Mouse (Mus musculus) liver, embryonic 14.5 days (tissue): Measurements from ENCODE around the gene Maml1. TPM values are rescaled to one million over a fixed set of nuclear protein-coding genes. Genes with fewer than 3 reads are reported as not detected.
A peak's percentile ranks its signal among the peaks of the same experiment; 100 is the strongest.

Experiments
- ATAC-seq: fragments of 200-750 bp; cut with Nextera tagmentation; 2 replicates; pipeline ENCODE4 v1.8.0; 2017; ENCODE audit warnings: moderate number of reproducible peaks, mild to moderate bottlenecking, moderate library complexity; ENCODE audit not compliant: insufficient read depth
- DNase-seq, 3 experiments: peaks; one replicate each; pipeline ENCODE4 v3.0.0-alpha.2; 2012 to 2013; ENCODE audit warnings: low read depth in 3 of 3, low spot score in 3 of 3
- H3K27ac ChIP-seq: fragments of 300-500 bp; sonication (generic); 2 replicates; pipeline ENCODE4 v1.5.1; 2014; ENCODE audit warnings: moderate library complexity, mild to moderate bottlenecking, control low read depth, inconsistent platforms
- H3K27me3 ChIP-seq: fragments of 300-500 bp; sonication (generic); 2 replicates; pipeline ENCODE4 v1.6.1; 2014; ENCODE audit warnings: mild to moderate bottlenecking, low read length, moderate library complexity; ENCODE audit not compliant: control insufficient read depth, insufficient read depth
- H3K36me3 ChIP-seq: fragments of 300-500 bp; sonication (generic); replicated peaks from 2 replicates; pipeline ENCODE4 v1.6.1; 2014; ENCODE audit warnings: low read depth; ENCODE audit not compliant: control insufficient read depth, insufficient read depth
- H3K4me1 ChIP-seq, 2 experiments: fragments of 200-500 bp in 1 of 2; fragments of 300-500 bp in 1 of 2; sonication (generic) in 1 of 2; replicated peaks; 2 replicates each; pipeline ENCODE4 v1.6.1; 2012 to 2014; ENCODE audit warnings: antibody characterized with exemption in 1 of 2, inconsistent platforms in 1 of 2, low read length in 1 of 2; ENCODE audit not compliant: control insufficient read depth in 2 of 2, insufficient read depth in 2 of 2
- H3K4me2 ChIP-seq: fragments of 300-500 bp; sonication (generic); 2 replicates; pipeline ENCODE4 v1.6.1; 2014; ENCODE audit warnings: low read depth, mild to moderate bottlenecking, control low read depth, moderate library complexity
- H3K4me3 ChIP-seq, 2 experiments: fragments of 200-500 bp in 1 of 2; fragments of 300-500 bp in 1 of 2; sonication (generic) in 1 of 2; 2 replicates each; pipeline ENCODE4 v1.5.1; 2012 to 2014; ENCODE audit warnings: low read depth in 2 of 2, low read length in 2 of 2, mild to moderate bottlenecking in 2 of 2, control low read depth in 1 of 2, inconsistent platforms in 1 of 2, moderate library complexity in 1 of 2; ENCODE audit not compliant: insufficient read depth in 1 of 2
- H3K9ac ChIP-seq: fragments of 300-500 bp; sonication (generic); replicated peaks from 2 replicates; pipeline ENCODE4 v1.6.1; 2014; ENCODE audit warnings: mild to moderate bottlenecking, control low read depth, moderate library complexity
- H3K9me3 ChIP-seq: fragments of 300-500 bp; sonication (generic); 2 replicates; pipeline ENCODE4 v1.6.1; 2016; ENCODE audit warnings: low read length, mixed read lengths; ENCODE audit not compliant: control insufficient read depth
- CTCF ChIP-seq: IDR thresholded peaks from 2 replicates; pipeline ENCODE4 v1.5.1; 2016; ENCODE audit warnings: antibody characterized with exemption, low read depth, control low read depth
- EP300 ChIP-seq: IDR thresholded peaks from 2 replicates; pipeline ENCODE4 v1.6.1; 2016; ENCODE audit warnings: antibody characterized with exemption, low read depth
- WGBS: fragments of 180-500 bp; shearing (Covaris S2); extraction: QIAGEN DNeasy Blood & Tissue Kit; methylation state at CpG from one replicate; pipeline ENCODE4 v1.1.7; 2014; ENCODE audit not compliant: insufficient replicate concordance; 5-methylcytosine and 5-hydroxymethylcytosine counted together
- polyA plus RNA-seq, 2 experiments: library from polyadenylated mRNA; depleted of rRNA in 1 of 2; stranded (reverse) in 1 of 2; unstranded in 1 of 2; fragments of >200 nt; fragmentation: Nextera tagmentation in 1 of 2; extraction: Ambion mirVana in 1 of 2; gene quantifications; 2 replicates each; pipeline versions ENCODE4 v1.2.1 to v1.2.3; 2012 to 2014

Gene Maml1
- polyA plus RNA-seq, 2 experiments, result 1.9 to 3.4 TPM

- no peak overlapping the region for H3K4me2 ChIP-seq
- no peaks in the 10 kb centered on the region for H3K9me3 ChIP-seq
- peaks cover 2 to 9% of the 10 kb centered on the region in 2 experiments; a peak in 3 of 4 replicates for H3K4me1 ChIP-seq
- no peak overlapping the region for H3K4me3 ChIP-seq
- H3K36me3 ChIP-seq, result peaks cover 4% of the 10 kb centered on the region
- H3K27me3 ChIP-seq, result no peaks in the 10 kb centered on the region
- TF ChIP-seq EP300 (no peak), CTCF (no peak)
- 80% methylated on average over 5 of the region's 5 CpGs for WGBS
- no peak for DNase-seq
- no peak for ATAC-seq
- H3K27ac ChIP-seq, result no peak overlapping the region
- H3K9ac ChIP-seq, result no peak overlapping the region
Observed at GRCm38 (mm10) chr11:50285263-50285662, 6.8 kb downstream of the Maml1 start.

- no peak overlapping the region for H3K27ac ChIP-seq
- no peaks in the 10 kb centered on the region for H3K9me3 ChIP-seq
- H3K4me2 ChIP-seq, result no peak overlapping the region
- no peak overlapping the region for H3K9ac ChIP-seq
- DNase-seq (no peak), ATAC-seq (no peak)
- H3K36me3 ChIP-seq, result no peaks in the 10 kb centered on the region; the same call in 1 of the 2 replicates
- WGBS, result 28% methylated on average over 1 of the region's 1 CpGs
- TF ChIP-seq EP300 (no peak), CTCF (no peak)
- peaks cover 2 to 6% of the 10 kb centered on the region in 2 experiments; a peak in 1 of 4 replicates for H3K4me1 ChIP-seq
- no peak overlapping the region for H3K4me3 ChIP-seq
- no peaks in the 10 kb centered on the region for H3K27me3 ChIP-seq
Observed at GRCm38 (mm10) chr11:50280053-50280452, 12.1 kb downstream of the Maml1 start.

DNA sequence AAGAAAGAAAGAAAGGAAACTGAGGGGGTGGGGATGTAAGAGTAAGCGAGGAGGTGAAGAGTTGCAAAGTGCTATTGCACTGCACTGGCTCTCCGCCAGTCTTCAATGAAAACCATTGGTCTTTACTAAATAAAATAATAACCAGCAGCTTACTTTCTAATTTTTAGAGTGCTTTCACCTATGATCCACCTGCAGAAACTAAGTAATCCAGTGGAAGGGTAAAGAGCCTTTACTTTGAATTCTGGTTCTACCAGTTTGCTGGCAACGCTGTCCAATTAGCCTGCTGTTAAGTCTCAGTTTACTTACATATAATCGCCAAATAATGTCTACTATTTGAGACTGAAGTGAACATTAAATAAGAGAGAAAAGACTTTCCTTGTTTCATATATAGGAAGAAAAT lies 13.1 kb downstream of the Maml1 start:
- H3K27ac ChIP-seq, result no peak overlapping the region
- WGBS, result 84% methylated on average over 4 of the region's 4 CpGs
- H3K27me3 ChIP-seq, result no peaks in the 10 kb centered on the region
- H3K36me3 ChIP-seq, result no peaks in the 10 kb centered on the region; the same call in 1 of the 2 replicates
- ATAC-seq, result no peak
- TF ChIP-seq CTCF (no peak), EP300 (no peak)
- no peak overlapping the region for H3K4me3 ChIP-seq
- no peak for DNase-seq
- H3K9me3 ChIP-seq, result no peaks in the 10 kb centered on the region
- H3K4me1 ChIP-seq, result peaks cover 2 to 8% of the 10 kb centered on the region in 2 experiments; a peak in 1 of 4 replicates
- no peak overlapping the region for H3K4me2 ChIP-seq
- no peak overlapping the region for H3K9ac ChIP-seq

DNA sequence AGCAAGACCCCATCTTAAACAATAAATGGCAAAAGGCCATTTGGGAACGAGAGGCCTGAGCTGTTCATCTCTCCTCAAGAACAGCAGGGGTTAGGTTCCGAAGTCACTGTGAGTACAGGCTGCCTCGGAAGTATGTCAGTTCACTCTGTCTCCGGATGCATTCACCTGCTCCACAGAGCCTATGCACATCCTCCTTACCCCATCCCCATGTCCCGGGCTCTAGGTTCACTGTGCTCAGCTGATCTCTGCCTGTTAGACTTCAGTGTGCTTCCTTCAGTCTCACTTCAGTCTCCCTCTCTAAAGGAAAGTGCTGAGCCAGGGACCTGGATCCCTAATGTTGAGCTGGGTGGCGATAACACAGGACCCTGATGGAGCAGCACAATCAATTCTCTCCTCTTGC lies 14.4 kb downstream of the Maml1 start:
- DNase-seq (no peak), ATAC-seq (no peak)
- Histone ChIP-seq H3K9ac (no peak overlapping the region), H3K27ac (no peak overlapping the region), H3K36me3 (no peaks in the 10 kb centered on the region; the same call in 1 of the 2 replicates), H3K4me1 (peaks cover 2 to 8% of the 10 kb centered on the region in 2 experiments; a peak in 1 of 4 replicates), H3K9me3 (no peaks in the 10 kb centered on the region), H3K27me3 (no peaks in the 10 kb centered on the region), H3K4me3 (no peak overlapping the region), H3K4me2 (no peak overlapping the region)
- 84% methylated on average over 6 of the region's 6 CpGs for WGBS
- TF ChIP-seq EP300 (no peak), CTCF (no peak)

- no peak for DNase-seq
- no peak overlapping the region for H3K27ac ChIP-seq
- no peak for ATAC-seq
- H3K4me2 ChIP-seq, result no peak overlapping the region
- H3K27me3 ChIP-seq, result no peaks in the 10 kb centered on the region
- H3K4me3 ChIP-seq, result no peak overlapping the region
- no peaks in the 10 kb centered on the region for H3K9me3 ChIP-seq
- TF ChIP-seq CTCF, result peak; percentile 32; the same call in 1 of the 2 replicates
- no peak for TF ChIP-seq EP300
- no peaks in the 10 kb centered on the region; the same call in 1 of the 2 replicates for H3K36me3 ChIP-seq
- no peak overlapping the region for H3K9ac ChIP-seq
- H3K4me1 ChIP-seq, result peaks cover 2 to 8% of the 10 kb centered on the region in 2 experiments; a peak in 1 of 4 replicates
Observed at GRCm38 (mm10) chr11:50277025-50277424, 15.1 kb downstream of the Maml1 start.
